Mouse (Mus musculus) kidney, embryonic 14.5 days (tissue): ENCODE measurements around the gene Myo3b. TPM values are rescaled to one million over a fixed set of nuclear protein-coding genes. Genes with fewer than 3 reads are reported as not detected.

Experiments used
- ATAC-seq: fragments of 200-750 bp; cut with Nextera tagmentation; 2 replicates; pipeline ENCODE4 v1.8.0; 2017; ENCODE audit warnings: moderate number of reproducible peaks, mild to moderate bottlenecking, moderate TSS enrichment, moderate library complexity; ENCODE audit not compliant: low FRiP score, low TSS enrichment
- H3K27ac ChIP-seq: fragments of 300-500 bp; sonication (generic); 2 replicates; pipeline ENCODE4 v1.5.1; 2014; ENCODE audit warnings: low read depth, mild to moderate bottlenecking, low read length, moderate library complexity, mixed read lengths
- H3K27me3 ChIP-seq: fragments of 300-500 bp; sonication (generic); 2 replicates; pipeline ENCODE4 v1.6.1; 2014; ENCODE audit warnings: mild to moderate bottlenecking, low read length; ENCODE audit not compliant: control insufficient read depth, insufficient read depth
- H3K36me3 ChIP-seq: fragments of 300-500 bp; sonication (generic); 2 replicates; pipeline ENCODE4 v1.6.1; 2014; ENCODE audit warnings: low read length, mixed read lengths; ENCODE audit not compliant: control insufficient read depth, insufficient read depth
- H3K4me1 ChIP-seq: fragments of 300-500 bp; sonication (generic); 2 replicates; pipeline ENCODE4 v1.6.1; 2014; ENCODE audit warnings: low read length, mixed read lengths; ENCODE audit not compliant: control insufficient read depth, insufficient read depth
- H3K4me2 ChIP-seq: fragments of 300-500 bp; sonication (generic); replicated peaks from 2 replicates; pipeline ENCODE4 v1.6.1; 2014; ENCODE audit warnings: low read depth, mild to moderate bottlenecking, low read length
- H3K4me3 ChIP-seq: fragments of 300-500 bp; sonication (generic); 2 replicates; pipeline ENCODE4 v1.5.1; 2014; ENCODE audit warnings: mild to moderate bottlenecking, low read length
- H3K9ac ChIP-seq: fragments of 300-500 bp; sonication (generic); 2 replicates; pipeline ENCODE4 v1.6.1; 2014; ENCODE audit warnings: low read depth, mild to moderate bottlenecking, low read length, moderate library complexity
- H3K9me3 ChIP-seq: fragments of 300-500 bp; sonication (generic); 2 replicates; pipeline ENCODE4 v1.6.1; 2016; ENCODE audit warnings: low read length; ENCODE audit not compliant: control insufficient read depth
- WGBS: fragments of 180-500 bp; shearing (Covaris S2); extraction: QIAGEN DNeasy Blood & Tissue Kit; methylation state at CpG from one replicate; pipeline ENCODE4 v1.1.7; 2014; 5-methylcytosine and 5-hydroxymethylcytosine counted together
- polyA plus RNA-seq: library from polyadenylated mRNA; unstranded; fragments of >200 nt; fragmentation: Nextera tagmentation; extraction: Ambion mirVana; gene quantifications from 2 replicates; pipeline ENCODE4 v1.2.1, GENCODE M21; 2014

Gene Myo3b
- polyA plus RNA-seq, 1 experiment from 2014 or later, result 0.77 TPM

GRCm38 (mm10) chr2:70159543-70159942 is 120.6 kb downstream of the Myo3b start:
- no peak for ATAC-seq
- 21% methylated on average over 8 of the region's 8 CpGs for WGBS
- H3K9ac ChIP-seq, result no peak overlapping the region
- H3K4me2 ChIP-seq, result no peak overlapping the region
- H3K27me3 ChIP-seq, result no peaks in the 10 kb centered on the region
- no peaks in the 10 kb centered on the region for H3K36me3 ChIP-seq
- no peaks in the 10 kb centered on the region for H3K4me1 ChIP-seq
- no peak overlapping the region for H3K27ac ChIP-seq
- H3K9me3 ChIP-seq, result no peaks in the 10 kb centered on the region
- no peak overlapping the region for H3K4me3 ChIP-seq

GRCm38 (mm10) chr2:70166231-70166630 is 127.3 kb downstream of the Myo3b start:
- Histone ChIP-seq H3K4me1 (no peaks in the 10 kb centered on the region), H3K4me2 (no peak overlapping the region), H3K27ac (no peak overlapping the region), H3K9ac (no peak overlapping the region), H3K4me3 (no peak overlapping the region), H3K27me3 (no peaks in the 10 kb centered on the region), H3K36me3 (no peaks in the 10 kb centered on the region), H3K9me3 (no peaks in the 10 kb centered on the region)
- 57% methylated on average over 3 of the region's 3 CpGs for WGBS
- no peak for ATAC-seq

- Histone ChIP-seq H3K4me3 (no peak overlapping the region), H3K9me3 (no peaks in the 10 kb centered on the region), H3K4me2 (no peak overlapping the region), H3K9ac (no peak overlapping the region), H3K27me3 (no peaks in the 10 kb centered on the region), H3K27ac (no peak overlapping the region), H3K4me1 (no peaks in the 10 kb centered on the region), H3K36me3 (no peaks in the 10 kb centered on the region)
- WGBS, result 70% methylated on average over 17 of the region's 17 CpGs
- no peak for ATAC-seq
Observed at GRCm38 (mm10) chr2:70167944-70168935, 129.3 kb downstream of the Myo3b start.

GRCm38 (mm10) chr2:70170469-70170868 is 131.5 kb downstream of the Myo3b start:
- Histone ChIP-seq H3K4me3 (no peak overlapping the region), H3K9me3 (0 out of 2 replicates have a peak, but pooled peaks cover 2% of the 10 kb centered on the region), H3K27me3 (no peaks in the 10 kb centered on the region), H3K27ac (no peak overlapping the region), H3K4me2 (no peak overlapping the region), H3K36me3 (no peaks in the 10 kb centered on the region), H3K4me1 (no peaks in the 10 kb centered on the region), H3K9ac (no peak overlapping the region)
- ATAC-seq, result no peak
- WGBS, result 83% methylated on average over 5 of the region's 5 CpGs

DNA sequence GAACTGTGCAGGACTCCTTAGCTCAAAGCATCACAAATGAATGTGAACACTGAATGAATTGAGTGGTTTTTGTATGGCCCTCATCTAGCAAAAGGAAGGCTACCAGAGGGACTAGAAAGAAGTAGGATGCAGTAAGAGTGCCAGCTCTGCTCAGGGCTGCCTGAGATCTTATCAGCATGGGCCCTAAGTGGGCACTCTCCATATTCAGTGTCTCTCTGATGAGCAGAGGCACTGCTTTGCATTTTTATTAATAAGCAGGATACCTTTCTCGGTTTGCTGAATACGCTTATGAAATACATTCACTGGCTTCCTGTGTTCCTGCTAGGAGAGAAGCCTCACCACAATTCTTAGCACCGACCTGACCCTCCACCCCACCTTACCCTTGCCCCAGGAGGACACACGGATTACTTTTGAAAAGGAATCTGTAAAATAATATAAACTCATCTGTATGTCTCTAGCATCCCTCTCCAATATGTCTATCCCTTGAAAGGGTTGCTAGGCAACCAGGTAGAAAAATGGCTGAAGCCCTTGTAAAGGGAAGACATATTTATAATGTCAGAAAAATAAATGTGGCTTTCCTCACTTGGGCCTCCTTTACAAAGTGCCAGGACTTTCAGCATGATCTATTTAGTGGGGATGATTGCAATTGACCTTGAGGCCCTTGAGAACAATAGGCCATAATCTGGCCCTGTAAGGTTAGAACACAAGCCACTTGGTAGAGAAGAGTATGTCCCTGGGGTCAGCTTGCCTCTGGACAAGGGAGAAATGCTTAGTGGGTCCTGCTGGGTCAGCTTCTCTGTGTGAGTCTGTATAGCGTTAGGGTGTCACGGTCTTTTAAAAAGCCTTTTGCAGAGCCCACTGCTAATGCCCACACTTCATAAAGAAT is 138.1 kb downstream of the Myo3b start:
- no peaks in the 10 kb centered on the region for H3K4me1 ChIP-seq
- no peaks in the 10 kb centered on the region for H3K36me3 ChIP-seq
- H3K4me3 ChIP-seq, result no peak overlapping the region
- 78% methylated on average over 6 of the region's 6 CpGs for WGBS
- H3K9ac ChIP-seq, result no peak overlapping the region
- H3K27ac ChIP-seq, result no peak overlapping the region
- H3K27me3 ChIP-seq, result no peaks in the 10 kb centered on the region
- no peak overlapping the region for H3K4me2 ChIP-seq
- no peak for ATAC-seq
- 0 out of 2 replicates have a peak, but pooled peaks cover 2% of the 10 kb centered on the region for H3K9me3 ChIP-seq

- Histone ChIP-seq H3K27ac (no peak overlapping the region), H3K4me2 (no peak overlapping the region), H3K4me1 (no peaks in the 10 kb centered on the region), H3K27me3 (no peaks in the 10 kb centered on the region), H3K9me3 (0 out of 2 replicates have a peak, but pooled peaks cover 2% of the 10 kb centered on the region), H3K4me3 (no peak overlapping the region), H3K9ac (no peak overlapping the region), H3K36me3 (no peaks in the 10 kb centered on the region)
- ATAC-seq, result no peak
- WGBS, result 84% methylated on average over 5 of the region's 5 CpGs
Observed at GRCm38 (mm10) chr2:70177709-70178030, 138.7 kb downstream of the Myo3b start.

GRCm38 (mm10) chr2:70178241-70178640 is 139.3 kb downstream of the Myo3b start:
- Histone ChIP-seq H3K4me2 (no peak overlapping the region), H3K27me3 (no peaks in the 10 kb centered on the region), H3K4me3 (no peak overlapping the region), H3K9me3 (0 out of 2 replicates have a peak, but pooled peaks cover 2% of the 10 kb centered on the region), H3K36me3 (no peaks in the 10 kb centered on the region), H3K27ac (no peak overlapping the region), H3K9ac (no peak overlapping the region), H3K4me1 (no peaks in the 10 kb centered on the region)
- ATAC-seq, result no peak

GRCm38 (mm10) chr2:70182150-70182670 is 143.3 kb downstream of the Myo3b start:
- Histone ChIP-seq H3K9ac (no peak overlapping the region), H3K4me1 (no peaks in the 10 kb centered on the region), H3K36me3 (no peaks in the 10 kb centered on the region), H3K4me2 (no peak overlapping the region), H3K27me3 (no peaks in the 10 kb centered on the region), H3K9me3 (no peaks in the 10 kb centered on the region), H3K4me3 (no peak overlapping the region), H3K27ac (no peak overlapping the region)
- ATAC-seq, result no peak
- 94% methylated on average over 8 of the region's 8 CpGs for WGBS
